Mouse (Mus musculus): Measurements from ENCODE around the gene Hsd17b1.

The Hsd17b1 gene

DNA sequence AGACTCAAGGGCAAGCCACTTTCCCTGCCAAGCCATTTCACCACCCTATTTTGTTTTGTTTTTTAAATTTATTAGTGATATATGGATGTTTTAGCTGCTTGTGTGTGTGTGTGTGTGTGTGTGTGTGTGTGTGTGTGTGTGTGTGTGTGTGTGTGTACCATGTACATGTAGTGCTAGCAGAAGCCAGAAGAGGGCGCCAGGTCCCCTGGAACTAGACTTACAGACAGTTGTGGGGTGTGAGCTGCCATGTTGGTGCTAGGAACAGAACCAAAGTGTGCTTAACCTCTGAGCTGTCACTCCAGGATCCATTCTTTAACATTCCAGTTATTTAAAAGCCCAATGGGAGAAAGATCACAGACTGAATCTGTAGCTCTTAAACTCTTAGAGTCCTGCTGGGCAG is 48.9 kb downstream of the Hsd17b1 start:
- DNase-seq (ENCODE audit: low read depth, low spot score), result no peak

DNA sequence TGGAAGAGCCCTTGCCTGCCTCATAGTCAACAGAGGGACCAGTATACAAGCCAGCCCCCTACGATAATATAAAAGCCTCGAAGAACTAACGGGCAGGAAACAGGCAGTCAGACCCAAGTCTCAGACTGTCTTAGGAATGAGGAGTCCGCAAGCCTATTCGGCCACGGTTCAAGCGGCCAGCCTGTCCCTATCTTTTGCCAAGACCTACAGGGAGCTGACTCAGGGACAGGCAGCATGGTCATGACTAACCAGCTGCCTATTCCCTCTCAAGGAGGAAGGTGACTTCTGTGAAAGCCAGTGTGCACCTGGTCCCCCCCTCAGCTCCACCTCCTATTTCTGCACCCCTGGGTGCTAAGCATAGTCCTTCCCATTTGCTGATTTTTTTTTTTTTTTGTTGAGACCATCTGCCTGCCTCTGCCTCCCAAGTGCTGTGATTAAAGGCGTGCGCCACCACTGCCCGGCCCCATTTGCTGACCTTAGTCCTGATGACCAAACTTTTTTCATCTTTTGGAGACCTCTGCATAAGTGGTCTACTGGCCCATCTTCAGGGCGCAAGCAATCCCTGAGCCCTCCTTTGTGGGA is 50.9 kb downstream of the Hsd17b1 start:
- DNase-seq (ENCODE audit: low read depth, low spot score), result no peak

All from retina, postnatal 7 days (tissue).